ENCODE assay signal across 27 mouse cellular contexts in the genomic region with DNA sequence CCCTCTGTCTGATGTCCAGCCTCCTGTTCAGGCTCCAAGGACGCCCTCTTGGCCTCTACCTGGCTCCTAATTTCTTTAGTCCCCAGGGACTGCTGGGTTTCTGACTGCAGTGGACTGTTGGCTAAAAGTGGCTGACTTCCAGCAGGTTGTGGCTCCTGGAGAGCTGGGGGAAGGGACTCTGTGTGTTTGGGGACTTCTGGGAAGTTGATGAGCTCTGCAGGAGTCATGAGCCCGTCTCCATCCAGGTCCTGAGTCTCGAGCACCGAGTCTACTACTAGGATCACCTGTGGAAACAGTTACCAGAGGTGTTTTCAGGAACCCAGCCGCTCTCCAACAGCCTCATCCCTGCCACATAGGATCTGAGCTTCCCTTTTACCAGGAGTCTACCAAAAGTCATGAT. TPM values are rescaled to one million over a fixed set of nuclear protein-coding genes. Genes with fewer than 3 reads are reported as not detected.
"Had no signal": no experiment of that assay in that cellular context is flagged by ENCODE, and none has a peak within 500 bp of the region (broad histone marks: within the 10 kb centered on the region; RNA-seq: fewer than 3 reads in every experiment).

No protein-coding gene starts in this region.

- H3K4me1 ChIP-seq: embryonic facial prominence, embryonic 10.5 days; embryonic facial prominence, embryonic 12.5 days; embryonic facial prominence, embryonic 13.5 days; embryonic facial prominence, embryonic 15.5 days; forebrain, embryonic 10.5 days; forebrain, embryonic 12.5 days; forebrain, embryonic 15.5 days had no signal

- H3K27me3 ChIP-seq: embryonic facial prominence, embryonic 12.5 days; embryonic facial prominence, embryonic 13.5 days; embryonic facial prominence, embryonic 15.5 days; forebrain, embryonic 13.5 days; forebrain, embryonic 15.5 days had no signal

- H3K9ac ChIP-seq: embryonic facial prominence, embryonic 12.5 days; embryonic facial prominence, embryonic 13.5 days; embryonic facial prominence, embryonic 15.5 days; forebrain, embryonic 12.5 days; forebrain, embryonic 13.5 days; forebrain, embryonic 15.5 days; forebrain, postnatal 0 days had no signal

- H3K4me3 ChIP-seq: embryonic facial prominence, embryonic 10.5 days; embryonic facial prominence, embryonic 12.5 days; embryonic facial prominence, embryonic 13.5 days; embryonic facial prominence, embryonic 15.5 days; erythroblast, embryonic 14.5 days; forebrain, embryonic 10.5 days; forebrain, embryonic 12.5 days; forebrain, embryonic 13.5 days; forebrain, embryonic 15.5 days; gastrocnemius, adult 2 months; heart, adult 2 months had no signal

- H3K36me3 ChIP-seq: embryonic facial prominence, embryonic 10.5 days; embryonic facial prominence, embryonic 12.5 days; embryonic facial prominence, embryonic 13.5 days; embryonic facial prominence, embryonic 15.5 days; forebrain, embryonic 10.5 days; forebrain, embryonic 12.5 days; forebrain, embryonic 15.5 days had no signal

- H3K4me2 ChIP-seq: embryonic facial prominence, embryonic 12.5 days; embryonic facial prominence, embryonic 13.5 days; embryonic facial prominence, embryonic 15.5 days; forebrain, embryonic 12.5 days; forebrain, embryonic 13.5 days; forebrain, embryonic 15.5 days had no signal

- H3K9me3 ChIP-seq: embryonic facial prominence, embryonic 10.5 days; embryonic facial prominence, embryonic 12.5 days; embryonic facial prominence, embryonic 13.5 days; embryonic facial prominence, embryonic 15.5 days; forebrain, embryonic 10.5 days; forebrain, embryonic 12.5 days; forebrain, embryonic 13.5 days; forebrain, embryonic 15.5 days had no signal

- ATAC-seq: forebrain, embryonic 13.5 days; forebrain, embryonic 14.5 days; forebrain, embryonic 15.5 days; forebrain, embryonic 16.5 days; forebrain, postnatal 0 days had no signal

- H3K27ac ChIP-seq: embryonic facial prominence, embryonic 10.5 days; embryonic facial prominence, embryonic 12.5 days; embryonic facial prominence, embryonic 13.5 days; embryonic facial prominence, embryonic 15.5 days; forebrain, embryonic 10.5 days; forebrain, embryonic 12.5 days; forebrain, embryonic 13.5 days; forebrain, embryonic 15.5 days; gastrocnemius, adult 2 months; heart, adult 2 months had no signal

- DNase-seq: cerebellum, adult 8-10 months; cerebellum, adult 9-10 months; cerebellum, adult 9-11 months; cerebellum, postnatal 10 days; cerebellum, postnatal 14 days; cerebellum, postnatal 25 days; embryo, embryonic 11 days; forebrain, postnatal 0 days; gastrocnemius, adult 2 months; gastrocnemius, postnatal 10 days; gastrocnemius, postnatal 14 days; gastrocnemius, postnatal 25 days; gastrocnemius, postnatal 36 days; heart, adult 18-20 months; heart, adult 2 months had no signal

RNA-seq across cellular contexts. Expression of gene Cgref1, which starts 11.7 kb away (rescaled TPM):
- total RNA-seq: common myeloid progenitor, adult 5-6 weeks had no signal
- polyA plus RNA-seq: erythroblast, embryonic 14.5 days had no signal
